Comparison of ENCODE assay signal across 20 mouse cellular contexts in genomic region chr1:193577821-193578220, GRCm38 (mm10).
DNase-seq lines count a peak whose midpoint lies in the region; ATAC-seq and TF ChIP-seq lines count a peak whose summit lies in the region.
"Had no signal": no experiment of that assay in that cellular context is flagged by ENCODE, and none has a peak within 500 bp of the region (broad histone marks: within the 10 kb centered on the region; RNA-seq: fewer than 3 reads in every experiment).

No protein-coding gene starts in this region.

- no peak overlapping the region for H3K4me3 ChIP-seq in embryonic facial prominence, embryonic 14.5 days (ENCODE audit: low read depth, low read length)
- no peak overlapping the region for H3K4me3 ChIP-seq in embryonic facial prominence, embryonic 10.5 days
- no peak overlapping the region for H3K4me3 ChIP-seq in lung, embryonic 14.5 days (ENCODE audit: low read depth, low read length)
- H3K4me3 ChIP-seq: embryonic facial prominence, embryonic 15.5 days; erythroblast, embryonic 14.5 days; forebrain, embryonic 15.5 days; heart, embryonic 13.5 days had no signal

- no peaks in the 10 kb centered on the region for H3K27me3 ChIP-seq in embryonic facial prominence, embryonic 14.5 days (replicated peaks; ENCODE audit: control insufficient read depth, insufficient read depth, low read length)
- 0 out of 2 replicates have a peak, but pooled peaks cover 3% of the 10 kb centered on the region for H3K27me3 ChIP-seq in embryonic facial prominence, embryonic 10.5 days (replicated peaks; ENCODE audit: low read depth, poor library complexity, severe bottlenecking)
- H3K27me3 ChIP-seq in lung, embryonic 14.5 days (ENCODE audit: insufficient read depth, low read length), result no peaks in the 10 kb centered on the region
- H3K27me3 ChIP-seq: embryonic facial prominence, embryonic 15.5 days; forebrain, embryonic 15.5 days had no signal

- no peaks in the 10 kb centered on the region for H3K9me3 ChIP-seq in embryonic facial prominence, embryonic 14.5 days (ENCODE audit: control insufficient read depth, low read length)
- H3K9me3 ChIP-seq in embryonic facial prominence, embryonic 10.5 days, result no peaks in the 10 kb centered on the region
- H3K9me3 ChIP-seq in lung, embryonic 14.5 days (ENCODE audit: low read depth, low read length), result no peaks in the 10 kb centered on the region
- H3K9me3 ChIP-seq: embryonic facial prominence, embryonic 15.5 days; forebrain, embryonic 15.5 days; heart, embryonic 13.5 days had no signal

- no peak overlapping the region for H3K9ac ChIP-seq in embryonic facial prominence, embryonic 14.5 days (ENCODE audit: low read depth, low read length)
- no peak overlapping the region for H3K9ac ChIP-seq in lung, embryonic 14.5 days
- H3K9ac ChIP-seq: embryonic facial prominence, embryonic 15.5 days; forebrain, embryonic 15.5 days; heart, embryonic 13.5 days had no signal

- peaks cover 3% of the 10 kb centered on the region; the same call in 1 of the 2 replicates for H3K4me1 ChIP-seq in embryonic facial prominence, embryonic 14.5 days (ENCODE audit: control insufficient read depth, insufficient read depth, low read length)
- H3K4me1 ChIP-seq in embryonic facial prominence, embryonic 10.5 days, result peaks cover 17% of the 10 kb centered on the region
- no peaks in the 10 kb centered on the region for H3K4me1 ChIP-seq in lung, embryonic 14.5 days (ENCODE audit: insufficient read depth)

- ATAC-seq in embryonic facial prominence, embryonic 14.5 days (ENCODE audit: low read depth), result no peak
- no peak for ATAC-seq in lung, embryonic 14.5 days (ENCODE audit: insufficient read depth)
- no peak for ATAC-seq in erythroid progenitor cell, adult 5-6 weeks (replicated peaks; ENCODE audit: low FRiP score, poor library complexity, severe bottlenecking)
- ATAC-seq: forebrain, embryonic 15.5 days; hindbrain, embryonic 16.5 days had no signal

- no peaks in the 10 kb centered on the region for H3K36me3 ChIP-seq in embryonic facial prominence, embryonic 14.5 days (ENCODE audit: control insufficient read depth, insufficient read depth, low read length)
- no peaks in the 10 kb centered on the region for H3K36me3 ChIP-seq in embryonic facial prominence, embryonic 10.5 days (replicated peaks)
- no peaks in the 10 kb centered on the region for H3K36me3 ChIP-seq in lung, embryonic 14.5 days (ENCODE audit: insufficient read depth)
- H3K36me3 ChIP-seq: embryonic facial prominence, embryonic 15.5 days; forebrain, embryonic 15.5 days; heart, embryonic 13.5 days had no signal

- TF ChIP-seq CTCF in lung, embryonic 14.5 days (IDR thresholded peaks at IDR 0.05; ENCODE audit: low read depth), result no peak

- H3K4me2 ChIP-seq in embryonic facial prominence, embryonic 14.5 days (ENCODE audit: low read depth, low read length), result no peak overlapping the region
- no peak overlapping the region for H3K4me2 ChIP-seq in lung, embryonic 14.5 days
- H3K4me2 ChIP-seq: embryonic facial prominence, embryonic 15.5 days; forebrain, embryonic 15.5 days; heart, embryonic 13.5 days had no signal

- no peak overlapping the region for H3K27ac ChIP-seq in embryonic facial prominence, embryonic 14.5 days (replicated peaks; ENCODE audit: low read depth, low read length)
- no peak overlapping the region for H3K27ac ChIP-seq in embryonic facial prominence, embryonic 10.5 days (replicated peaks)
- no peak overlapping the region for H3K27ac ChIP-seq in lung, embryonic 14.5 days (ENCODE audit: low read depth)
- H3K27ac ChIP-seq: embryonic facial prominence, embryonic 15.5 days; forebrain, embryonic 15.5 days; heart, embryonic 13.5 days had no signal

- peak; percentile 87 to 88 for DNase-seq in cerebellum, postnatal 10 days
- no peak for DNase-seq in cerebellum, adult 11 months
- peak; percentile 38 for DNase-seq in embryonic facial prominence, embryonic 14.5 days (ENCODE audit: low spot score)
- DNase-seq in embryonic facial prominence, embryonic 10.5 days (ENCODE audit: low spot score), result no peak
- DNase-seq in lung, embryonic 14.5 days, result peak; percentile 55
- no peak for DNase-seq in lung, postnatal 36 days
- peak; percentile 44 for DNase-seq in NIH3T3 (ENCODE audit: low read depth)
- DNase-seq: adrenal gland, adult 2 months; adrenal gland, postnatal 25 days; cerebellum, adult 8-10 months; gastrocnemius, postnatal 36 days; heart, adult 11 months; heart, postnatal 36 days; kidney, adult 11 months had no signal

- WGBS in embryonic facial prominence, embryonic 14.5 days, result 61% methylated on average over 2 of the region's 2 CpGs
- WGBS in embryonic facial prominence, embryonic 10.5 days, result 91% methylated on average over 2 of the region's 2 CpGs
- 61% methylated on average over 2 of the region's 2 CpGs for WGBS in lung, embryonic 14.5 days

Comparison
In these comparisons a context has a peak if more than half of its experiments do, and no peak if none do; other contexts are left out.
1. DNase-seq: peak in cerebellum, postnatal 10 days (2 of 2), embryonic facial prominence, embryonic 14.5 days (single experiment), lung, embryonic 14.5 days (single experiment) and NIH3T3 (single experiment); none in cerebellum, adult 11 months (single experiment), embryonic facial prominence, embryonic 10.5 days (single experiment) and lung, postnatal 36 days (single experiment).